Mouse (Mus musculus): ENCODE data around the gene C1qtnf9.

DNA sequence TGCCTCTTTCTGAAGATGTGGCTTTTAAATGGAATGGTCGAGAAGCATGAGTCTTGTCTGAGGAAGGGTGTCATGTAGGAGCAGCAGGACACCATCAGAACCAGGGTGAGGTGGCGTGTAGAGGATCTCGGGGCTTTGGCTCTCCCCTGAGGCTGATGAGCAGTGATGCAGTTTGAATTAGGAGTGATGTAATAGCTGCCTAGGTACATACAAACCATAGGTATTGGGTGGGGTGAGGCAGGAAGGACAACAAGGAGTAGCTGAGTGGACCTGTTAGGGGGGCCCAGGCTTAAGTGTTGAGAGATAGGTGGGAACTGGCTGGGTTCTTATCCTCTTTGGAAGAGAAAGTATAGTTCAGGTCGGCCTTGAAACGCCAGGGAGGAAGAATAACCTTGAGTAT is 27.4 kb upstream of the C1qtnf9 start:
- TF ChIP-seq POLR2A (IDR thresholded peaks at IDR 0.05; ENCODE audit: control insufficient read depth in 1 of 2, insufficient read depth in 1 of 2, low read depth in 1 of 2, low read length in 2 of 2, poor library complexity in 1 of 2): no peak
- no peak for TF ChIP-seq CTCF (IDR thresholded peaks at IDR 0.05 in 2 of 3, conservative IDR thresholded peaks at IDR 0.05 in 1 of 3; ENCODE audit: control insufficient read depth in 1 of 3, insufficient read depth in 1 of 3, low read depth in 2 of 3, low read length in 3 of 3, poor library complexity in 1 of 3, severe bottlenecking in 1 of 3)
- no peak for TF ChIP-seq POLR2AphosphoS2 (IDR thresholded peaks at IDR 0.05; ENCODE audit: low read length)
- no peak for TF ChIP-seq EP300 (IDR thresholded peaks at IDR 0.05; ENCODE audit: low read depth in 1 of 2, low read length in 2 of 2)
- no peak for TF ChIP-seq MXI1 (IDR thresholded peaks at IDR 0.05; ENCODE audit: low read depth, low read length)
- no peak for TF ChIP-seq RCOR1 (IDR thresholded peaks at IDR 0.05; ENCODE audit: low read depth, low read length)
- no peak for TF ChIP-seq ETS1 (IDR thresholded peaks at IDR 0.05; ENCODE audit: low read depth, low read length)
- TF ChIP-seq UBTF (IDR thresholded peaks at IDR 0.05; ENCODE audit: borderline replicate concordance, insufficient read depth, low read depth, low read length): no peak
- TF ChIP-seq USF1 (IDR thresholded peaks at IDR 0.05; ENCODE audit: low read depth, low read length): no peak
- TF ChIP-seq CHD2 (IDR thresholded peaks at IDR 0.05; ENCODE audit: low read length): no peak
- no peak for TF ChIP-seq GATA1 (IDR thresholded peaks at IDR 0.05; ENCODE audit: low read depth, low read length)
- TF ChIP-seq E2F4 (IDR thresholded peaks at IDR 0.05; ENCODE audit: borderline replicate concordance, low read depth, low read length): no peak
- no peak for TF ChIP-seq POLR2AphosphoS5 (IDR thresholded peaks at IDR 0.05; ENCODE audit: borderline replicate concordance, low read depth, low read length)
- TF ChIP-seq GABPA (IDR thresholded peaks at IDR 0.05; ENCODE audit: low read depth, low read length): no peak

All from MEL (cell line).